Mouse (Mus musculus): Measurements from ENCODE around the gene Sfxn3. TPM values are rescaled to one million over a fixed set of nuclear protein-coding genes. Genes with fewer than 3 reads are reported as not detected.

The Sfxn3 gene
- polyA plus RNA-seq, 1 experiment, result 93.1 TPM

- TF ChIP-seq POLR2A (IDR thresholded peaks at IDR 0.05; ENCODE audit: borderline replicate concordance, extremely low read depth, insufficient read depth, insufficient read length, poor library complexity, severe bottlenecking) (no peak), CTCF (IDR thresholded peaks at IDR 0.05; ENCODE audit: borderline replicate concordance, extremely low read depth, insufficient read depth, insufficient read length) (no peak)
Measured at GRCm38 (mm10) chr19:45048644-45049365, 1.5 kb downstream of the Sfxn3 start.

GRCm38 (mm10) chr19:45049523-45049922, 2.2 kb downstream of the Sfxn3 start:
- TF ChIP-seq CTCF (IDR thresholded peaks at IDR 0.05; ENCODE audit: borderline replicate concordance, extremely low read depth, insufficient read depth, insufficient read length) (no peak), POLR2A (IDR thresholded peaks at IDR 0.05; ENCODE audit: borderline replicate concordance, extremely low read depth, insufficient read depth, insufficient read length, poor library complexity, severe bottlenecking) (no peak)
- no peak for DNase-seq (ENCODE audit: low read depth)

More at GRCm38 (mm10) chr19:45048644-45049365, 1.5 kb downstream of the Sfxn3 start:
- DNase-seq (ENCODE audit: low read depth), result no peak

- DNase-seq (ENCODE audit: low read depth), result no peak
- TF ChIP-seq POLR2A (IDR thresholded peaks at IDR 0.05; ENCODE audit: borderline replicate concordance, extremely low read depth, insufficient read depth, insufficient read length, poor library complexity, severe bottlenecking) (no peak), CTCF (IDR thresholded peaks at IDR 0.05; ENCODE audit: borderline replicate concordance, extremely low read depth, insufficient read depth, insufficient read length) (no peak)
Measured at GRCm38 (mm10) chr19:45053451-45053850, 6.1 kb downstream of the Sfxn3 start.

- no peak for DNase-seq (ENCODE audit: low read depth)
- TF ChIP-seq CTCF (IDR thresholded peaks at IDR 0.05; ENCODE audit: borderline replicate concordance, extremely low read depth, insufficient read depth, insufficient read length), result no peak
- no peak for TF ChIP-seq POLR2A (IDR thresholded peaks at IDR 0.05; ENCODE audit: borderline replicate concordance, extremely low read depth, insufficient read depth, insufficient read length, poor library complexity, severe bottlenecking)
Measured at GRCm38 (mm10) chr19:45054892-45055690, 7.8 kb downstream of the Sfxn3 start.

GRCm38 (mm10) chr19:45056364-45056763, 9.1 kb downstream of the Sfxn3 start:
- TF ChIP-seq CTCF (IDR thresholded peaks at IDR 0.05; ENCODE audit: borderline replicate concordance, extremely low read depth, insufficient read depth, insufficient read length), result peak; percentile 59; the same call in 1 of the 2 replicates
- no peak for TF ChIP-seq POLR2A (IDR thresholded peaks at IDR 0.05; ENCODE audit: borderline replicate concordance, extremely low read depth, insufficient read depth, insufficient read length, poor library complexity, severe bottlenecking)
- DNase-seq (ENCODE audit: low read depth), result peak; percentile 75

GRCm38 (mm10) chr19:45056908-45057698, 9.8 kb downstream of the Sfxn3 start:
- DNase-seq (ENCODE audit: low read depth), result no peak
- TF ChIP-seq CTCF (IDR thresholded peaks at IDR 0.05; ENCODE audit: borderline replicate concordance, extremely low read depth, insufficient read depth, insufficient read length), result no peak
- no peak for TF ChIP-seq POLR2A (IDR thresholded peaks at IDR 0.05; ENCODE audit: borderline replicate concordance, extremely low read depth, insufficient read depth, insufficient read length, poor library complexity, severe bottlenecking)

- TF ChIP-seq CTCF (IDR thresholded peaks at IDR 0.05; ENCODE audit: borderline replicate concordance, extremely low read depth, insufficient read depth, insufficient read length) (no peak), POLR2A (IDR thresholded peaks at IDR 0.05; ENCODE audit: borderline replicate concordance, extremely low read depth, insufficient read depth, insufficient read length, poor library complexity, severe bottlenecking) (no peak)
- DNase-seq (ENCODE audit: low read depth), result no peak
Measured at GRCm38 (mm10) chr19:45057724-45058112, 10.4 kb downstream of the Sfxn3 start.

- peak; percentile 99 for DNase-seq (ENCODE audit: low read depth)
- TF ChIP-seq POLR2A (IDR thresholded peaks at IDR 0.05; ENCODE audit: borderline replicate concordance, extremely low read depth, insufficient read depth, insufficient read length, poor library complexity, severe bottlenecking), result peak; percentile 60; the same call in 1 of the 2 replicates
- TF ChIP-seq CTCF (IDR thresholded peaks at IDR 0.05; ENCODE audit: borderline replicate concordance, extremely low read depth, insufficient read depth, insufficient read length), result no peak
Measured at GRCm38 (mm10) chr19:45058113-45058839, 11.0 kb downstream of the Sfxn3 start.

GRCm38 (mm10) chr19:45058841-45059240, 11.5 kb downstream of the Sfxn3 start:
- no peak for TF ChIP-seq POLR2A (IDR thresholded peaks at IDR 0.05; ENCODE audit: borderline replicate concordance, extremely low read depth, insufficient read depth, insufficient read length, poor library complexity, severe bottlenecking)
- TF ChIP-seq CTCF (IDR thresholded peaks at IDR 0.05; ENCODE audit: borderline replicate concordance, extremely low read depth, insufficient read depth, insufficient read length), result no peak
- DNase-seq (ENCODE audit: low read depth), result no peak

GRCm38 (mm10) chr19:45063565-45064292, 16.4 kb downstream of the Sfxn3 start:
- TF ChIP-seq CTCF (IDR thresholded peaks at IDR 0.05; ENCODE audit: borderline replicate concordance, extremely low read depth, insufficient read depth, insufficient read length) (peak; percentile 66; the same call in 1 of the 2 replicates), POLR2A (IDR thresholded peaks at IDR 0.05; ENCODE audit: borderline replicate concordance, extremely low read depth, insufficient read depth, insufficient read length, poor library complexity, severe bottlenecking) (no peak)
- DNase-seq (ENCODE audit: low read depth), result peak; percentile 53

Measured in brain, embryonic 14.5 days (tissue).